Mouse (Mus musculus) erythroblast, embryonic 14.5 days (primary cell): ENCODE measurements around the gene Myh13.

Experiments
- GATA1 ChIP-seq: IDR thresholded peaks from 2 replicates; pipeline ENCODE4 v1.6.1; 2012; ENCODE audit warnings: low read length, inconsistent platforms, mixed read lengths
- TAL1 ChIP-seq: IDR thresholded peaks from 3 replicates; pipeline ENCODE4 v1.6.1; 2012; ENCODE audit warnings: low read length, inconsistent platforms, mixed read lengths

DNA sequence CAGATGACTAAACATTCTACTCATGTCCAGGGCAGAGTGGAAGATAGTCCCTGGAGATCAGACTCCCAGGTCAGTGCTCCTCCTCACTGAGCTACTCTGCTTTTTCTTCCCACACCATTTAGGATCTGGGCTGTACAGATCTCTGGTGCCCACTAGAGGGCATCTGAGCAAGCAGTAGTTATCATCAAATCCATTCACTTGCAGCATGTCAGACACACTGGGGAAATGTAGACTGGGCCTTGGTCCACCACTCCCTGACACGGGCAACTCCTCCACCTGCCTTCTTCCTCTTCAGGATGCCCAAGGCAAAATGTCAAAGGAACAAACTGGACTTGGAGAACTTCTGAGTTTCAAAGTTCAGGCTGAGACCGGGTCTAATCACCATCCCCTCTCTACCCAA lies 51.9 kb downstream of the Myh13 start:
- TF ChIP-seq TAL1 (no peak), GATA1 (no peak)
